In the genomic region with DNA sequence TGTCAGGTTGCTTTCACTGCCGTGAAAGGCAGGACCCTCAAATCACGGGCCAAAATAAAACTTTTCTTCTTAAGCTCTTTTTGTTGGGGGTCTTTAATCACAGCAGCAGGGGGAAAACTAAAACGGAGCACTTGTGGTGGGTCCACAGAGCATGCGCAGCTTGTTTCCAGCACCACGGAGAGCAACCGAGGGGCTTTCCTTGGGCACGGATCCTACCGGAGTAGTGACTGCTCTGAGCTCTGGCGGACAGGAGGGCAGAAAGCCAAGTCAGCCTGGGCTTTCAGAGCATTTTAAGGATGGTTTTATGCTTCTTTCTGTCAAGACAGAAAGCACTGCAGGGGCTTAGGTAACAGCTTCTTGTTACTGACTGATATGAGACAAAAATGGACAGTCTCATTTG, we compare ENCODE assay signal across 10 mouse cellular contexts. TPM values are rescaled to one million over a fixed set of nuclear protein-coding genes. Genes with fewer than 3 reads are reported as not detected.
DNase-seq lines count a peak whose midpoint lies in the region; ATAC-seq and TF ChIP-seq lines count a peak whose summit lies in the region.
"Had no signal": no experiment of that assay in that cellular context is flagged by ENCODE, and none has a peak within 500 bp of the region (broad histone marks: within the 10 kb centered on the region; RNA-seq: fewer than 3 reads in every experiment).

No protein-coding gene starts in this region.

- no peak for ATAC-seq in forebrain, embryonic 11.5 days (replicated peaks; ENCODE audit: low FRiP score)
- ATAC-seq in forebrain, embryonic 16.5 days, result no peak

- H3K4me1 ChIP-seq in forebrain, embryonic 11.5 days (replicated peaks; ENCODE audit: control insufficient read depth, insufficient read depth, low read length), result no peaks in the 10 kb centered on the region
- H3K4me1 ChIP-seq in forebrain, embryonic 16.5 days (replicated peaks; ENCODE audit: control insufficient read depth, insufficient read depth, low read length), result no peaks in the 10 kb centered on the region
- H3K4me1 ChIP-seq: embryonic facial prominence, embryonic 12.5 days; hindbrain, embryonic 15.5 days had no signal

- no peak overlapping the region for H3K4me2 ChIP-seq in forebrain, embryonic 11.5 days (ENCODE audit: low read depth, low read length, severe bottlenecking)
- H3K4me2 ChIP-seq in forebrain, embryonic 16.5 days (ENCODE audit: low read length), result no peak overlapping the region
- H3K4me2 ChIP-seq: embryonic facial prominence, embryonic 12.5 days; hindbrain, embryonic 15.5 days had no signal

- H3K36me3 ChIP-seq in forebrain, embryonic 11.5 days (ENCODE audit: control insufficient read depth, insufficient read depth, low read length), result no peaks in the 10 kb centered on the region
- no peaks in the 10 kb centered on the region for H3K36me3 ChIP-seq in forebrain, embryonic 16.5 days (ENCODE audit: control insufficient read depth, insufficient read depth)
- H3K36me3 ChIP-seq: embryonic facial prominence, embryonic 12.5 days; hindbrain, embryonic 15.5 days had no signal

- peak; percentile 67 for DNase-seq in forebrain, embryonic 11.5 days (ENCODE audit: low spot score)
- peak; percentile 8 for DNase-seq in lung, postnatal 14 days
- no peak for DNase-seq in lung, adult 18-20 months
- peak; percentile 58 for DNase-seq in brain, embryonic 14.5 days (ENCODE audit: low read depth)
- peak; percentile 66 for DNase-seq in mesoderm, embryonic 11.5 days (ENCODE audit: low read depth, low spot score)
- no peak for DNase-seq in heart, adult 11 months
- no peak for DNase-seq in left cerebral cortex, adult 9 months (ENCODE audit: low spot score in 2 of 2)

- H3K27me3 ChIP-seq in forebrain, embryonic 11.5 days (ENCODE audit: control insufficient read depth, insufficient read depth, low read length), result no peaks in the 10 kb centered on the region
- no peaks in the 10 kb centered on the region for H3K27me3 ChIP-seq in forebrain, embryonic 16.5 days (replicated peaks; ENCODE audit: control insufficient read depth, insufficient read depth, low read length)
- H3K27me3 ChIP-seq: embryonic facial prominence, embryonic 12.5 days had no signal

- no peak for TF ChIP-seq POLR2A in brain, embryonic 14.5 days (IDR thresholded peaks at IDR 0.05; ENCODE audit: borderline replicate concordance, extremely low read depth, insufficient read depth, insufficient read length, poor library complexity, severe bottlenecking)

- no peak overlapping the region for H3K9ac ChIP-seq in forebrain, embryonic 11.5 days (ENCODE audit: low read length)
- H3K9ac ChIP-seq in forebrain, embryonic 16.5 days (replicated peaks; ENCODE audit: low read depth, low read length), result no peak overlapping the region
- H3K9ac ChIP-seq: embryonic facial prominence, embryonic 12.5 days; hindbrain, embryonic 15.5 days had no signal

- no peak for TF ChIP-seq CTCF in brain, embryonic 14.5 days (IDR thresholded peaks at IDR 0.05; ENCODE audit: borderline replicate concordance, extremely low read depth, insufficient read depth, insufficient read length)

- no peak overlapping the region for H3K27ac ChIP-seq in forebrain, embryonic 11.5 days (ENCODE audit: low read depth, low read length)
- H3K27ac ChIP-seq in forebrain, embryonic 16.5 days (ENCODE audit: low read length), result no peak overlapping the region
- H3K27ac ChIP-seq: embryonic facial prominence, embryonic 12.5 days; hindbrain, embryonic 15.5 days had no signal

- H3K9me3 ChIP-seq in forebrain, embryonic 11.5 days (ENCODE audit: control insufficient read depth, low read length), result no peaks in the 10 kb centered on the region
- H3K9me3 ChIP-seq in forebrain, embryonic 16.5 days (ENCODE audit: control insufficient read depth, low read length), result no peaks in the 10 kb centered on the region
- H3K9me3 ChIP-seq: embryonic facial prominence, embryonic 12.5 days; hindbrain, embryonic 15.5 days had no signal

- no peak overlapping the region for H3K4me3 ChIP-seq in forebrain, embryonic 11.5 days (ENCODE audit: low read depth, low read length)
- H3K4me3 ChIP-seq in forebrain, embryonic 16.5 days (replicated peaks; ENCODE audit: low read length), result no peak overlapping the region
- H3K4me3 ChIP-seq: embryonic facial prominence, embryonic 12.5 days; hindbrain, embryonic 15.5 days had no signal

- WGBS in forebrain, embryonic 11.5 days, result 13% methylated on average over 9 of the region's 9 CpGs
- 12% methylated on average over 9 of the region's 9 CpGs for WGBS in forebrain, embryonic 16.5 days

RNA-seq across cellular contexts. Expression of a gene that starts 38.3 kb away (rescaled TPM):
- polyA plus RNA-seq in forebrain, embryonic 11.5 days (2014; fragmentation: Nextera tagmentation; extraction: Ambion mirVana), result 4.7 and 6.1 TPM in 2 replicates
- 1.3 and 1.5 TPM in 2 replicates for polyA plus RNA-seq in forebrain, embryonic 16.5 days (2015; fragmentation: Nextera tagmentation; extraction: Ambion mirVana)
- polyA plus RNA-seq in brain, embryonic 14.5 days (2012; rRNA removed), result 2.1 and 2.7 TPM in 2 replicates

Comparison
In these comparisons a context has a peak if more than half of its experiments do, and no peak if none do; other contexts are left out.
1. DNase-seq: peak in forebrain, embryonic 11.5 days (single experiment), lung, postnatal 14 days (single experiment), brain, embryonic 14.5 days (single experiment) and mesoderm, embryonic 11.5 days (single experiment); none in lung, adult 18-20 months (0 of 2), heart, adult 11 months (single experiment) and left cerebral cortex, adult 9 months (0 of 2).